Mouse (Mus musculus) hindbrain, embryonic 10.5 days (tissue): ENCODE measurements around the gene Brf1. TPM values are rescaled to one million over a fixed set of nuclear protein-coding genes. Genes with fewer than 3 reads are reported as not detected.

Source experiments
- DNase-seq: peaks from one replicate; pipeline ENCODE4 v3.0.0-alpha.2; 2017; ENCODE audit warnings: low spot score
- H3K27ac ChIP-seq: fragments of 300-500 bp; sonication (generic); 2 replicates; pipeline ENCODE4 v1.5.1; 2016; ENCODE audit warnings: mild to moderate bottlenecking, moderate library complexity
- H3K27me3 ChIP-seq: fragments of 300-500 bp; sonication (generic); 2 replicates; pipeline ENCODE4 v1.6.1; 2016; ENCODE audit warnings: mild to moderate bottlenecking; ENCODE audit not compliant: poor library complexity, insufficient read depth, severe bottlenecking
- H3K36me3 ChIP-seq: fragments of 300-500 bp; sonication (generic); 2 replicates; pipeline ENCODE4 v1.6.1; 2016; ENCODE audit warnings: mild to moderate bottlenecking, moderate library complexity
- H3K4me1 ChIP-seq: fragments of 300-500 bp; sonication (generic); replicated peaks from 2 replicates; pipeline ENCODE4 v1.6.1; 2016; ENCODE audit warnings: mild to moderate bottlenecking
- H3K4me3 ChIP-seq: fragments of 300-500 bp; sonication (generic); 2 replicates; pipeline ENCODE4 v1.5.1; 2016; ENCODE audit warnings: mild to moderate bottlenecking, moderate library complexity
- H3K9me3 ChIP-seq: fragments of 300-500 bp; sonication (generic); 2 replicates; pipeline ENCODE4 v1.6.1; 2016; ENCODE audit warnings: mild to moderate bottlenecking, moderate library complexity
- WGBS: fragments of 180-500 bp; shearing (Covaris S2); methylation state at CpG from one replicate; pipeline ENCODE4 v1.1.7; 2016; 5-methylcytosine and 5-hydroxymethylcytosine counted together
- polyA plus RNA-seq: library from polyadenylated mRNA; unstranded; fragments of >200 nt; fragmentation: Nextera tagmentation; extraction: Ambion mirVana; gene quantifications from 2 replicates; pipeline ENCODE4 v1.2.1, GENCODE M21; 2016

Brf1 gene
- polyA plus RNA-seq, 1 experiment from 2014 or later: 55.4 TPM

GRCm38 (mm10) chr12:112940710-112941109 is 59.8 kb downstream of the Brf1 start:
- Histone ChIP-seq H3K27me3 (peaks cover 9% of the 10 kb centered on the region; the same call in 1 of the 2 replicates), H3K9me3 (no peaks in the 10 kb centered on the region), H3K4me3 (0 out of 2 replicates have a peak overlapping the region, but pooled peaks have one; percentile 85), H3K4me1 (peaks cover 57% of the 10 kb centered on the region), H3K36me3 (no peaks in the 10 kb centered on the region), H3K27ac (no peak overlapping the region)
- no peak for DNase-seq
- WGBS: 88% methylated on average over 9 of the region's 9 CpGs

- no peak overlapping the region for H3K27ac ChIP-seq
- no peak for DNase-seq
- H3K9me3 ChIP-seq: no peaks in the 10 kb centered on the region
- peaks cover 9% of the 10 kb centered on the region; the same call in 1 of the 2 replicates for H3K27me3 ChIP-seq
- H3K4me3 ChIP-seq: no peak overlapping the region
- H3K4me1 ChIP-seq: peaks cover 57% of the 10 kb centered on the region
- 88% methylated on average over 4 of the region's 4 CpGs for WGBS
- H3K36me3 ChIP-seq: no peaks in the 10 kb centered on the region
These were observed 60.3 kb downstream of the Brf1 start for GRCm38 (mm10) chr12:112940238-112940637.

GRCm38 (mm10) chr12:112938873-112939565 is 61.5 kb downstream of the Brf1 start:
- peaks cover 61% of the 10 kb centered on the region for H3K4me1 ChIP-seq
- H3K27ac ChIP-seq: peak overlapping the region; percentile 50; the same call in 1 of the 2 replicates
- H3K36me3 ChIP-seq: no peaks in the 10 kb centered on the region
- peaks cover 9% of the 10 kb centered on the region; the same call in 1 of the 2 replicates for H3K27me3 ChIP-seq
- no peak overlapping the region for H3K4me3 ChIP-seq
- H3K9me3 ChIP-seq: no peaks in the 10 kb centered on the region
- WGBS: 61% methylated on average over 10 of the region's 10 CpGs
- peak; percentile 65 for DNase-seq

GRCm38 (mm10) chr12:112938366-112938765 is 62.1 kb downstream of the Brf1 start:
- Histone ChIP-seq H3K27ac (peak overlapping the region; percentile 50), H3K9me3 (no peaks in the 10 kb centered on the region), H3K4me1 (peaks cover 61% of the 10 kb centered on the region), H3K27me3 (peaks cover 8% of the 10 kb centered on the region; the same call in 1 of the 2 replicates), H3K4me3 (no peak overlapping the region), H3K36me3 (no peaks in the 10 kb centered on the region)
- WGBS: 84% methylated on average over 10 of the region's 10 CpGs
- DNase-seq: no peak

GRCm38 (mm10) chr12:112937906-112938305 is 62.6 kb downstream of the Brf1 start:
- H3K36me3 ChIP-seq: no peaks in the 10 kb centered on the region
- peak overlapping the region; percentile 35 for H3K27ac ChIP-seq
- no peak overlapping the region for H3K4me3 ChIP-seq
- H3K4me1 ChIP-seq: peaks cover 65% of the 10 kb centered on the region
- H3K9me3 ChIP-seq: no peaks in the 10 kb centered on the region
- WGBS: 49% methylated on average over 9 of the region's 9 CpGs
- no peak for DNase-seq
- H3K27me3 ChIP-seq: peaks cover 5% of the 10 kb centered on the region; the same call in 1 of the 2 replicates

GRCm38 (mm10) chr12:112932647-112933046 is 67.9 kb downstream of the Brf1 start:
- Histone ChIP-seq H3K4me1 (peaks cover 52% of the 10 kb centered on the region), H3K36me3 (no peaks in the 10 kb centered on the region), H3K27ac (0 out of 2 replicates have a peak overlapping the region, but pooled peaks have one; percentile 35), H3K4me3 (no peak overlapping the region), H3K27me3 (peaks cover 52% of the 10 kb centered on the region), H3K9me3 (no peaks in the 10 kb centered on the region)
- DNase-seq: no peak
- WGBS: 44% methylated on average over 7 of the region's 7 CpGs

GRCm38 (mm10) chr12:112929562-112930352 is 70.7 kb downstream of the Brf1 start, which contains the start of gene Jag2:
TSS of gene Jag2 (minus strand) at chr12:112929776.
- Histone ChIP-seq H3K27ac (peak within 1 kb of the TSS; percentile 84), H3K36me3 (no peaks in the 10 kb centered on the region), H3K4me3 (peak within 1 kb of the TSS; percentile 64), H3K9me3 (no peaks in the 10 kb centered on the region), H3K27me3 (peaks cover 80% of the 10 kb centered on the region), H3K4me1 (peaks cover 67% of the 10 kb centered on the region)
- DNase-seq: peak; percentile 74
- WGBS: 7% methylated on average over 85 of the region's 85 CpGs

GRCm38 (mm10) chr12:112928401-112929241 is 71.9 kb downstream of the Brf1 start:
- peak; percentile 49 for DNase-seq
- peaks cover 76% of the 10 kb centered on the region for H3K4me1 ChIP-seq
- peaks cover 86% of the 10 kb centered on the region for H3K27me3 ChIP-seq
- no peaks in the 10 kb centered on the region for H3K9me3 ChIP-seq
- peak overlapping the region; percentile 84 for H3K27ac ChIP-seq
- H3K4me3 ChIP-seq: peak overlapping the region; percentile 64
- no peaks in the 10 kb centered on the region for H3K36me3 ChIP-seq
- 2% methylated on average over 121 of the region's 124 CpGs for WGBS

- DNase-seq: no peak
- no peak overlapping the region for H3K4me3 ChIP-seq
These were observed 73.2 kb downstream of the Brf1 start for GRCm38 (mm10) chr12:112927265-112927664.

GRCm38 (mm10) chr12:112925950-112926349 is 74.6 kb downstream of the Brf1 start:
- no peak for DNase-seq
- Histone ChIP-seq H3K4me3 (no peak overlapping the region), H3K27ac (no peak overlapping the region), H3K36me3 (no peaks in the 10 kb centered on the region), H3K27me3 (peaks cover 69% of the 10 kb centered on the region), H3K9me3 (no peaks in the 10 kb centered on the region), H3K4me1 (peaks cover 83% of the 10 kb centered on the region)
- WGBS: 82% methylated on average over 6 of the region's 6 CpGs

More at GRCm38 (mm10) chr12:112927265-112927664, 73.2 kb downstream of the Brf1 start:
- peaks cover 82% of the 10 kb centered on the region for H3K27me3 ChIP-seq
- no peaks in the 10 kb centered on the region for H3K9me3 ChIP-seq
- H3K4me1 ChIP-seq: peaks cover 78% of the 10 kb centered on the region
- WGBS: 69% methylated on average over 14 of the region's 14 CpGs
- no peak overlapping the region for H3K27ac ChIP-seq
- H3K36me3 ChIP-seq: no peaks in the 10 kb centered on the region

- WGBS: 10% methylated on average over 3 of the region's 3 CpGs
- H3K27ac ChIP-seq: peak overlapping the region; percentile 69
- DNase-seq: peak; percentile 49
- peaks cover 11% of the 10 kb centered on the region for H3K36me3 ChIP-seq
- peaks cover 44% of the 10 kb centered on the region for H3K27me3 ChIP-seq
- H3K4me3 ChIP-seq: no peak overlapping the region
- H3K4me1 ChIP-seq: peaks cover 79% of the 10 kb centered on the region
- no peaks in the 10 kb centered on the region for H3K9me3 ChIP-seq
These were observed 78.0 kb downstream of the Brf1 start for GRCm38 (mm10) chr12:112922541-112922940.

- Histone ChIP-seq H3K9me3 (no peaks in the 10 kb centered on the region), H3K4me1 (peaks cover 78% of the 10 kb centered on the region), H3K27ac (peak overlapping the region; percentile 69), H3K36me3 (peaks cover 12% of the 10 kb centered on the region), H3K27me3 (peaks cover 34% of the 10 kb centered on the region), H3K4me3 (no peak overlapping the region)
- no peak for DNase-seq
- 85% methylated on average over 12 of the region's 12 CpGs for WGBS
These were observed 79.0 kb downstream of the Brf1 start for GRCm38 (mm10) chr12:112921518-112921917.
